Mouse (Mus musculus) Muller cell, postnatal 12 days (primary cell): ENCODE results near the gene Apbb1ip.
"Not testable (repeated sequence)": the region's sequence is repeated elsewhere in the genome, so short reads cannot be mapped to it uniquely, and the experiment has no call there.

Experiments used
- DNase-seq: peaks from one replicate; pipeline ENCODE4 v3.0.0-alpha.2; 2015; ENCODE audit errors: inconsistent ontology term

Apbb1ip gene

DNA sequence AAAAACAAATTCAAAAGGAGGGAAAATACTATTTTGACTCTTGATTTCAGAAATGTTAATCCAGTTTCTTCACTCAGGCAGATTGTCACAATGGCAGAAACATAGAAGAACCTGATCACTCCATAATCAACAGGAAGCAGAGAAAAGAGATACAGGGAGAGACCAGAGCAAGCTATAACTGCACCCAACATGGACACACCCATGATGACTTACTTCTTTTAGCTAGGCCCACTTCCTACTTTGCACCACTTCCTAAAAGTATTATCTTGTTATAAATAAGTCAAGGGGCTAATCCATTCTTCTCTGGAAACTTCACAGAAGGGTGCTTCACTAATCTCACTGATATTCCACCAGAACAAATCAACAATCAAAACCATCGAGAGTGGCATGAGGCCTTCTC lies 42.3 kb downstream of the Apbb1ip start:
- no peak for DNase-seq

DNA sequence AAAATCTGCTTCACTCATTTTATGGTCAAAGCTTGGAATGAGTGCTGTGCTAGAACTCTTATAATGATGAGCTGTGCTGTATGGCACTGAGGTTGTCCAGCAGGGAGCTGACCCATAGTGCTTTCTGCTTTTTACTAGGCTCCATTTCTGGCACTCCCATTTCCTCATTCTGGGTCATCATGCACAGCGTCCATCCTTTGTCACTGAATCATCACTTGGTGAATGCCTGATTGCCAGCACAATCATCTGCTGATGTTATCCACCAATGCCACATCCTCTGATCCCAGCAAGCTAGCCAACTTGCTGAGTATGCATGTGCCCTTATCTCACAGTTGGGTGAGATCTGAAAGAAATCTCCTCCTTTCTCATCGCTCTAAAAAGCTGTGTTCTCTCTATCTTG lies 48.4 kb downstream of the Apbb1ip start:
- peak; percentile 70 for DNase-seq

DNA sequence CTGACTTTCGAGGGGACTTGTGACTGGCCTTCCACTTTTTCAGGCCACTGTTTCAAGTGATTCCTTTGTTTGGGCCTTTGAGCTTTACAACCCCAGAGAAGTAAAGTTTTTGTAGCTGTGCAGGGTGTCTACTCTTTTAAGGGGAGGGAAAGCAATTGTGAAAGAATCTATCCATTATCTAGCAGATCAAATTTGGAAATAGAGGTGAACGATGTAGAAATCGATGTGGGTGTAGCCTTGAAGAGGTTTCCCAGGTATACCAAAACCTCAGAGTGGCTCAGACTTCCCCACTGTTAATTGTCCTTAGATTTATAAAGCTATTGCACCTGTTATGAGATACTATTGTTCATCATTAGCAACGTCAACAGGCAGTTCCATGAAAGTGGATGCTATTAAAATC lies 71.6 kb downstream of the Apbb1ip start:
- DNase-seq, result no peak

DNA sequence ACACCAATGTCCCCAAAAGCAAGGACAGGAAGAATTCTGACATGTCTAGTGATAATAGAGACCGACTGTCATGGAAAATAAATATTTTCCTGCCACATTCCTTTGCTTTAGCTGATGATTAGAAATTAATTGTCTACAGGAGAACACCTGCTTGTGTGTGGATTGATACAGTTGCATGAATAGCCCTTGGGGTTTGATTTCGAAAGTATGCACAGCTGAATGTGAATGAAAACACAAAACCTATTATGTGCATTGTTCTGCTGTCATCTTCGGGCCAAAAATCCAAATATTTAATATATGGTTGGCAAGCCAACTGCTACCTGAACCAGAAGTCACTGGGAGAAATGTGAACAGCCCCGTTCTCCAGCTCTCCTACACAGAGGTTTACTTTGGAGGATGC lies 78.0 kb downstream of the Apbb1ip start:
- DNase-seq, result peak; percentile 1

DNA sequence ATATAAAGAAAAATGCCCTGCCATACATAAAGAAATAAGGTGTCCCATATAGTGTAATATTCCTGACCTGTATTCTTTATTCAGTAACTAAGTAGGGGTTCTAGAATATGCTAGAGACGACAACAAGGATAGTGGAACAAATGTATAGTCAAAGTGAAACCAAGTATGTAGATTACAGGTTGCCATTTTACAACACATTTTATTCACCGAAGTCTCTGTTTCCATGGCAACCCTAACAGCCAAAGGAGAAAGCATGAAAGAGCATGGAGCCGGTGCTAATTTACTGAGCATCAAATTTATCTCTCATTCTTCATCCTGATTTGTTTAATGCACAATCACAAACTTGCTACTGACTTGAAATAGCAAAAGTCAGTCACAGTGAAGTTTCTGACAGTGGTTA lies 83.6 kb downstream of the Apbb1ip start:
- no peak for DNase-seq

DNA sequence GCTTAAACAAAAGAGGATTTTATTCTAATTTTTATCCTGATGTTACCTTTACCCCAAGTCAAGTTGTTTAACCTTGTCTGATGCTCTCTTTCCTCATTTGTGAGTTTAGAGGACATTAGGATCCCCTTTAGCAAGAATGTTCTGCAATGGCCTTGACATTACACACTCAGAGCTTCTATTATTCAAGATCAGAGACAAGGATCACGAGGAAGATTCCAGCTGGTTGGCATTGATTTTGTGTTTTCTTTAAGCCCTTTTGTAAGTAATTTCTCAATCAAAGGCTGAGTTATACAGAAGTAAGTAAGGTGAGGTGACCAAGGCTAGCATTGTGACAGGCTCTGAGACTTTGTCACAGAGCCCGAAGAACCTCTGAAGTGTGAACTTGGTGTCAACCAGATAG lies 88.3 kb downstream of the Apbb1ip start:
- DNase-seq, result no peak

DNA sequence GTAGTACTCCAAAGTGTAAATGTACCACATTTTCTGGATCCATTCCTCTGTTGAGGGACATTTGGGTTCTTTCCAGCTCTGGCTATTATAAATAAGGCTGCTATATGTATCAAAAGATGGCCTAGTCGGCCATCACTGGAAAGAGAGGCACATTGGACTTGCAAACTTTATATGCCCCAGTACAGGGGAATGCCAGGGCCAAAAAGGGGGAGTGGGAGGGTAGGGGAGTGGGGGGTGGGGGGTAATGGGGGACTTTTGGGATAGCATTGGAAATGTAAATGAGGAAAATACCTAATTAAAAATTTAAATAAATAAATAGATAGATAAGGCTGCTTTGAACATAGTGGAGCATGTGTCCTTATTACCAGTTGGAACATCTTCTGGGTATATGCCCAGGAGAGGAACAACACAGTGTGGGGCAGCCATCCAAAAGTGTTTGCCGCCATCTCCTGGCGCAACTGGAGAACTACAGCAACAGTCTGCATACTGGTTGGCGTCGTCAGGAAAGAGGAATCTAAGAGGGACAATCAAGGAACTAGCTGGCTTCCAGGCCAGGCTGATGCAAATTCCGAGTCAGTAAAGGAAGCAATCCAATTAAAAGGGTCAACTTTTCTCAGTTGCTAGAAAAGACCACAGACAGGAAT lies 90.6 kb downstream of the Apbb1ip start:
- DNase-seq, result peak; percentile 60

DNA sequence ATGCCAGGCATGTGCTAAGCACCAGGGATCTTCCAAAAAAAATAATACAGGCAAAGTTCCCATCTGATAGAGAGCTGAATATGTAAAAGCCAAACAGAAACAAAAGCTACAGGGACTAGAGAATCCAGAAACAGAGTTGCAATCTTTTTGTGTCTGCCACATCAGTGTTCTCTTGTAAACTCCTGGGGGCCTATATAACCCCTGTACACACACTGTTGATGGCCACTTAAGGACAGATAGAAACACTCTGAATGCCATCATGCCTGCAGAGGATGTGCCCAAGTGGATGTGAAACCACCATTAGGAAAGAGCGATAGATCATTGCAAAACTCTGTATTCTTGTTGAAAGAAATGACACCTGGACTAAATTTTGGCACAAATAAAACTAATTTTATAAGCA lies 91.9 kb downstream of the Apbb1ip start:
- no peak for DNase-seq

DNA sequence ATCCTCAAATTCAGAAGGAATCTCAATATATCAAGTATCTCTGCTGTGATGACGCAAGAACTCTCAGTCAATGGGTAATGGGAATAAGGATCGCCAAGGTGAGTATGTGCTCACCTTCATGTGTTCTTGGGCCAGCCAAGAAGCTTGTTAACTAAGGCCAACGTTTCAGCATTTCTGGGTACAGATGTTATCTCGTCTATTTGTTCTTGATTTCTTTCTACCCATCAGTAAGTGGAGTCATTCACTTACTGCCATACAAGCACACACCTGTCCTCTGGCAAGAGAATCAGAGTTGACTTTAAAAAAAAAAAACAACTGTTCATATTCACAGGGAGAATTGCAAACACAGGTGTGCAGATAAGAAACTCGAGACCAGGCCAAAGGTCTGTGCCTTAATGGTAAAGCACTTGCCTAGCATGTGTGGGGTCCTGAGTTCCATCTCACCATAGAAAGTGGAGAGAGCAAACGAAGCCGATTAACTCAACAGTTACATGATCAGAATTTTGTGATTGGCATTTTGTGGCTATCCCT lies 93.1 kb downstream of the Apbb1ip start:
- no peak for DNase-seq

DNA sequence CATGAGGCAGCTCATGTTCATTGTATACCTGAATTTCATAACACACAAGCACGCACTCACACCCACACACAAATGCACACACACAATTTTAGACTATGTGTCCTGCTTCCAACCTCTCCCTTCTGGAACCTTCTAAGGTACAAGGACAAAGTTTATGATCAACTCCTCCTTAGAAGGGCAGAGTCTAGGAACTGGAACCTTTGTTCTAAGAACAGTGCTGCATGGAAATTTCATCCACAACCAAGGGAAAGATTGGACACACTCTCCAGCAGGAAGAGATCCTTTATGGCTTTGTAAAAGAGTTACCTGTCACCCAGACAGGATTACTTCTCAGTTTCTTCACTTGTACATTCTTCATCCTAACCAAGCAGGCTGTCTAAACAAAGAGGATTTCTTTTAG lies 99.3 kb downstream of the Apbb1ip start:
- DNase-seq, result no peak

DNA sequence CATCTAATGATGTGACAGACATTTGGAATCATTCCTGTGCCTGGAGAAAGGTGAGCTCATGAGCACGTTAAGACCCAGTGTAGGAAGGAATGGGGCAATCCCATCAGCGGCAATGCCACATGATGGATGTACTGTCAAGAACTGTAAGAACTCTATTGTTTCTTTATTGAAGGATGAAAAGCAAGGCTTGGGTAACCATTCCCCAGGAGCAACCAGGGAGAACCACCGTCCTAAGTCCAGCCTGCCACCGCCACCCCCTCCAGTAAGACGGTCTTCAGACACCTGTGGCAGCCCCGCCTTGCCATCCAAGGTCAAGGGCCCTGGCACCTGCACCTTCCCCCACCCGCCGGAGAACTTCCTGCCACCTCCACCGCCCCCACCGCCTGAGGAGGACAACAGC lies 100.7 kb downstream of the Apbb1ip start:
- no peak for DNase-seq

DNA sequence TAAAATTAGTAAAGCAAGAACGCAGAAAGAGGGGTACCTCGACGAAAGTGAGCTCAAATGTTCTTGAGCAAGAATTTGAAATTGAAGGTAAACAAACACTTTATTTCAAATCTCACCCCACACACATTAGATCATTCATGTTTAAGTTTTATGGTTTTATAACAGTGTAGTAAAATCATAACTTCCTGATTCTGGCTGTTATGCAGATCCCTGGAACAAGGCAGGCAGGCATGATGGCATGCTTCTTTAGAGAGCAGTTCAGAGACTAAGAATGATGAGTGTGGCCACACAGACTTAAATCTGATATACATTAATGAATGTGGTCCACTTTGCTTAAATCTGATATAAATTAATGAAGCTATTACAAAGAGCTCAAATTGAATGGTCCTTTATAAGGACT lies 102.7 kb downstream of the Apbb1ip start:
- no peak for DNase-seq

DNA sequence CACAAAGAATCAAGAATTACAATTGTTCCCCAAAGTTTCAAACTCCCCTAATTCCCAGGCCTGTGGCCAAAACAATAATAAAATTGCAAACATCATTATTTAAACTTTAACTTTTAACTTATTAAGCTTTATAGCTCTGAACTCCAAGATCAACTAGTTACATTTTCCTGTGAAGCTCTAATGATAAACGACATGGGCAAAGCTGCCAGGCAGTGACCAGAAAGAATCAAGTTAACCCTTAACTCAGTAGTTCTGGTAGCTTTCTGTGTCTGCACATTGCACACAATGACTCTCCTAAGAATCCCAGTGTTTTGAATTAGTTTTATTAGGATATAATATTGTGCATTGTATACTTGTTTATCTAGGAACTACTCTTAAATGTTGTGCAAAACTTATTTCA lies 104.9 kb downstream of the Apbb1ip start:
- no peak for DNase-seq

DNA sequence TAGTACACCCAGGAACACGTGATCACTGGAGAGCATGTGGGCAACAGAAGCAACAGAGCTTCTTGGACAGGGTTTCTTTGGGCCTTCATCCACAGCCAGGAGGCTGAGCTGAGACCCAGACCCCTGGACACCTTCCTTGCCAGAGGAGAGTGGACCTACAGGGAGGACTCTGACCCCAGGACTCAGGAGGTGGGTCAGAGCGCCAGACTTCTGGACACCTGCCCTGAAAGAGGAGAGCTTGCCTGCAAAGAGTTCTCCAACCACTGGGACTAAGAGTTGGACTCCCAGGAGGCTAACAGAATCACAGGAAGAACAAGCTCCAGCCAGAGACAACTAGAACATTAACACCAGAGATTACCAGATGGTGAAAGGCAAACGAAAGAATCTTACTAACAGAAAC lies 106.8 kb downstream of the Apbb1ip start:
- DNase-seq, result not testable (repeated sequence)

DNA sequence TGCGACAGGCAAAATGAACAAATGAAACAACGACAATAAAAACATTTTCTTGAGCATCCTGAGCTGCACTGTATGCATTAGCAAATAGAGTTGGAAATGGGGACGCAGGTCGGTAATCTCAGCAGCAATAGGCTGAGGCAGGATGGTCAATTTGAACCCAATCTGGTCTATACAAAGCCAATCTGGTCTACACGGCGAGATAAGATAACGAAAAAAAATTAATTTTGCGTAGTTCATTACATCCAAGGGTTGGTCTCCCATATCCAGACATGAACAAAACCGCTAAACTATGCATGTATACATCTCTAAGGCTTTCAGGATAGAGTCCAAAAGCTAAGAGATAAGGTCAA lies 121.0 kb downstream of the Apbb1ip start:
- DNase-seq, result no peak

DNA sequence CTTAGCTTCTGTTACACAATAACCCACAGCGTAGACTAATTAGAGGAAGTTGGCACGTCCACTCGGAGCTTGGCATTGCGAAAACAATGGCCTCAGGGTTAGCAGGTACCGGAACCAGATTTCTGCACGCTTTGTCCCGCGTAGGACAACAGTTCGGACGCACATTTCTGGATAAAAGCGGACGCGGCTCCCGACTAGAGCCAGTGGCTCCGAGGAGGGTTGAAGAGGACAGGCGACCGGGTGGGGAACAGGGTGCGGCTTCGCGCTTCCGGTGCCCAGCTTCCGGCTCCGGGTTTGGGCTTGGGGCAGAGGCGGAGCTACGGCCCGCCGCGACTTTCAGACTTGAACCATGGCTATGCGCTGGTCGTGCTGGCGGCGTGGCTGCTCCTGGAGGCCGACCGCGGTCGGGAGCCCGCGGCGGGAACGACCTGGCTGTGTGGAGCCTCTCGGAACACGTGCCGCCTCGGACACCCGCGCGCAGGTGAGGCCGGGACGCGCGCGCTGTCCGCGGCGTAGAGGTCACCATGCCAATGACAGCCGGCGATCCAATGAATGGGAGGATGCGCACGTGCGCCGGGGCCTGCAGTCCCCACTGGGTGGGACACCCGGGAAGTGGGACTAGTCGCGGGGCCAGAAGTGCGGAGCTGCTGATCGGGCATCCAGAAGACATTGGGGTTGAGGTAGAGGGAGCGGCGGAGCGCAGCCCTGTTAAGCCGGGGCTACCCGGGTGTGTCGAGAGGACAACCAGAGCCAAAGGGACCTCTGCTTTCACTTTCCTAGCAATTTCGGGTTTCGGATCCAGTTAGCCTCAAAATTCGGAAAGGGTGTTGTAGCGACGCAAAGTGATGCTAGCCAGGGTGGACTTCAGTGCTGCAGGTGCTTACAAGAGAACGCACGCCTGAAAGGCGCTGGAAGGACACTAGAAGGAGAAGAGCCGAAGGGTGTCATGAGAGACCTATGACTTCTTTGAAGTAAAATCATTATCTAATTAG lies 121.7 kb downstream of the Apbb1ip start, which contains the start of gene Pdss1:
Gene Pdss1 (plus strand): TSS at position 241 of the 992 bp plus-strand sequence.
- DNase-seq, result peak; percentile 95

DNA sequence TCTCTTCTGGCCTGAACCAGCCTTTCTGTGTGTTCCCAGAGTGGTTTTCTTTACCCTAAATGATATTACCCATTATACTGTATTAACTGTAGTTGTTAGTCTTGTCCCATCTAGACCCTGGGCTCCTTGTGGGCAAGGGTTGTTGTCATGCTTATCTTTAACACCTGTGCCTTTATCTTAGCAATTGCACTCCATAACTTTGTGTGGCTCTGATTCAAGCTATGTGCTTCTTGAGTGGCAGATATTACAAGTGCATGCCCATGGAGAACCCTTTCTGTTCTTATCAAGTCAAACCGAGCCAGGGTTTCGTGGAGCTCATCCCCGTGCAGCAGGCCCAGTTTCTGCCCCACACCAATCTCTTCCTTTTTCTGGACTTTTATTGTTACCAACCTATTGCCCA lies 130.1 kb downstream of the Apbb1ip start:
- DNase-seq, result no peak

DNA sequence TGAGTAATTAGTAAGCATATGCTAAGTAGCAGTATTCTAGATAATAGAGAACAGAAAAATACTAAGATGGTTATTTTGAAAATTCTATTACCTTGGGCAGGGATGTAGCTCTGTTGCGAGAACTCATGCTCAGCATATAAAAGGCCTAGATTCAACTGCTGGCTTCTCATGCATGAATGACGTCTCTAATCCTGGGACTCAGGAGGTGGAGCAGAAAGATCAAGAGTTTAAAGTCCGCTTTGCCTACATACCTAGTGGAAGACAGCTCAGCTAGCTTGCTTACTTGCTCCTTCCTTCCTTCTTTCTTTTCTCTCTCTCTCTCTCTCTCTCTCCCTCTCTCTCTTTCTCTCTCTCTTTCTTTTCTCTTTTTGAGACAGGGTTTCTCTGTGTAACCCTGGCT lies 140.5 kb downstream of the Apbb1ip start:
- DNase-seq, result no peak

DNA sequence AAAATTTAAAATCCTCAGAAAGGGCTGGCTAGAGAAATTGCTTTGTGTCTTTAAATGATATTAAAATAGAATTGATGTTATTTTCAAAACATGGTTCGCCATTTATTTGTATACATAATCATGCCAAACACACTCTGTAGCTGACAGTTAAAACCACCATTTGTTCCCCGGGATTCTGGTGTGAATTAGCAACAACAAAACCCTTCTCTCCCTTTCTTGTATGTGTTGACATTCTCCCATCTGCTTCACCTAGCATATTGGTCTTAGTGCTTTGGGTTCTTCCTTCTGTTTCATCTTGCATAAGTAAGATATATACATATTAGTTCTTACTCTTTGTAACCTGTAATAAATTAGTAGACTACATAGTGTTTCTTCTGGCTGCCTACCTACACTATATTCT lies 144.8 kb downstream of the Apbb1ip start:
- DNase-seq, result no peak
